Mouse (Mus musculus): ENCODE results near the gene Bckdhb. TPM values are rescaled to one million over a fixed set of nuclear protein-coding genes. Genes with fewer than 3 reads are reported as not detected.
"Not testable (repeated sequence)": the region's sequence is repeated elsewhere in the genome, so short reads cannot be mapped to it uniquely, and the experiment has no call there.

Gene Bckdhb
- 10 to 100 TPM; 44.5 to 46.4 TPM for total RNA-seq (2021)
- long read RNA-seq, transcript Bckdhb-206 (11 exons, 1,477 nt), result major isoform, 33 of 39 reads
- long read RNA-seq, partial matches to known transcripts, result 1 of 39 reads
- long read RNA-seq, other reads (novel, unspliced or antisense), result 5 of 39 reads

GRCm38 (mm10) chr9:83924878-83925687 lies at the start of gene Bckdhb:
Gene Bckdhb (plus strand): TSS chr9:83925145.
- DNase-seq (ENCODE audit: low spot score in 2 of 2), result peak; percentile 97 to 99

GRCm38 (mm10) chr9:83882191-83882590 lies 42.8 kb upstream of the Bckdhb start:
- no peak for DNase-seq (ENCODE audit: low spot score in 2 of 2)

DNA sequence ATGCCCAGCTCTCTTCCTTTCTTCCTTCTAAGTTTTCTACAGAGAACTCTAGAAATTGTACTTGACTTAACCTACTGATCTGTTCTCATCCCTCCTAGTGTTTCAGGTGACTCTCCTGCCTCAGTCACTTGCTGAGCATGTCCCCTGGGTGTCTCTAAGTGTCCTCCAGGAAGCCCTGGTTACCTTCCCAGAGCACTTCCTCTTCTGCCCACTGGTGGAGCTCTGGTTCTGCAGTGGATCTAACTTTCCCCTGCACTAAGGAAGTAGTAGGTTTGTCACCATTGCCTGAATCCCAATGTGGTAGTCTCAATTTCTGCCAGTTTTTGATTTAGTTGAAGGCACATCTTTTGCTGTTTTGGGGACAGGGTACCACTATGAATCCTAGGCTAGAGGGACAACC lies 38.8 kb upstream of the Bckdhb start:
- no peak for DNase-seq (ENCODE audit: low spot score in 2 of 2)

DNA sequence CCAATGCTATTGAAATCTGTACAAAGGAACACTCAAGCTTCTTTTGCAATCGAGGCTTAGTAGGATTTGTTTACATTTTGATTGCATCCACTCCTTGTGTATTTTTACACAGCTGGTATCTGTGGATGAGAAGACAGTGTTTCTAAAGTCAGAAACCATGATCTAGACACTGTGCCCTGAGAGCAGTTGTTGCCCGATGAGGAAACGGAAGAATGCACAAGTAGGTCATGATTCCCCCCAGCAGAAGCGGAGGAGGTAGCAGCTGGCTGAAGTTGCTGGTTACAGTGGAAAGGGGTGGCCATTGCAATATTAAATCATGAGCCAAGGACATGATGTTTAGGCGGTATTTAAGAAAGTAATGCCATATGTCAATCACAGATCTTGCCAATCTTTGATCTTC lies 36.7 kb upstream of the Bckdhb start:
- peak in 1 of 2 experiments; percentile 21 for DNase-seq (ENCODE audit: low spot score in 2 of 2)

- DNase-seq (ENCODE audit: low spot score in 2 of 2), result no peak
Observed at GRCm38 (mm10) chr9:83893073-83893472, 31.9 kb upstream of the Bckdhb start.

DNA sequence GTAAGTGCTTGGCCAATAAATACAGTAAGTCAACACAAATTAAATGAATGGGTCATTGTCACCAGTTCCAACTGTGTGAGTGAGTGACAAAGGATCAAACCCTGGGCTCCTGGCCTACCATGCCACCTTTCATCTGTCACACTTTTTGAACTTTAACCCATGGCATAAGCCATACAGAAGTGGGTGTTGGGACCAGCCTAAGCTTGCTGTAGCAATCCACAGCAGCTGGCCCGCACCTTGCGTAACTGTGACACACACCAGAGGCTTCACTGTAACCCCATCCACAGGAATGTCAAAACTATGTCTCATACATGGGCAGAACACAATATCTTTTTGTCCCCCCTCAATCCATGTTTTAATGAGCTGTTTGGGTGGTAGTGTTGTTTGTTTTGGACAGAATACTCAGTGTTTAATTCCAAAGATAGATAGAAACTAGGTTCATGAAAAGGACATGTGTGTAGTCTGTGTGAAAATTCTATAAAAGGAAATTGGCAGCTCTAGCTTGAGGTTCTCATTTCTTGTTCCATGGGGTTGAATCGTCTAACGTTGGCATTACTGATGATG lies 31.1 kb upstream of the Bckdhb start:
- no peak for DNase-seq (ENCODE audit: low spot score in 2 of 2)

DNA sequence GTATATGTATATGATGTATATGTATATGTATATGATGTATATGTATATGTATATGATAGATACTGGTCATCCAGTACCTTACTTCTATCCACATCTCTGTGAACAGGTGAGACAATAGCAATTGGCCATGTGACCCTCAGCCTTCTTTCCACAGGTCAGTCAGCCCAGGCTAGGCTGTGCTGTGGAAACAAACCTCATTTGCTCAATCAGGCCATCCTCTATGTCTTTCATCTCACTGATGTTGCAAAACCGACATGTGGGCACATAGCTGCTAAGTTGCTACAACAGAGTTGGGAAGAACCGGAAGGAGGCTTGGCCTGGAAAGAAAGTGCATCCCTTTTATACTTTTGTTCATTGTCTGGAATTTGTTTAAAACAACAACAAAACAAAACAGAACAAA lies 22.9 kb upstream of the Bckdhb start:
- no peak for DNase-seq (ENCODE audit: low spot score in 2 of 2)

DNA sequence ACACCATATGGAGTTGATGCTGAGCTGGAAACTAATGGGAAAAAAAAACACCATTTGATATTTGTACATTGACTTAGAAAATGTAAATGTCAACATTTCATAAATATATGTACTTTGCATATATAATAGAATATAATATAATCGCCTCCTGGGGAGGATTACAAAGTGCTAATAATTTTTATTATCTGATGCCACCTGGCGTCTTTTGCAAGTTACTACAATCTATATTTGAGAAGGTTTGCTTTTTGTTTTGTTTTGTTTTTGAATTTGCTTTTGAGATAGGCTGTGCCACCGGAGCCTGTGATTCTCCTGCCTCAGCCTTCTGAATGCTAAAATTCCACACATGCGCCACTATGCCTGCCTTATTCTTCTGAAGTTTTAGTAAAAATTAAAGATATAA lies 19.1 kb upstream of the Bckdhb start:
- peak in 1 of 2 experiments; percentile 11 for DNase-seq (ENCODE audit: low spot score in 2 of 2)

DNA sequence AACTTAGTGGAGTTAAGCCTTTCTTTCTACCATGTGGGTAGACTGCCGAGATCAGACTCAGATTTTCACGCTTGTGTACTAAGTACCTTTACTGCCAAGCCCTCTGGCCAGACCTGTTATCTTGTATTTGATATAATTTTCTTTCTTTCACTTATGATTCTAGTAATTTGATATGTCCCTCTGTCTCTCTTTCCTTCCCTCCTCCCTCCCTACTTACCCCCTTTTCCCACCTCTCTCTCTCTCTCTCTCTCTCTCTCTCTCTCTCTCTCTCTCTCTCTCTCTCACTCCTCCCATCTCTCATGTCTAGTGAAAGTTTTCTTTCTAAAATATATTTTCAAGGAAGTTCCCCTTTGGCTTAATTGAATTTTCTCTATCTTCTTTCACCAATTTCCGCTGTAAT lies 17.9 kb upstream of the Bckdhb start:
- DNase-seq (ENCODE audit: low spot score in 2 of 2), result no peak

DNA sequence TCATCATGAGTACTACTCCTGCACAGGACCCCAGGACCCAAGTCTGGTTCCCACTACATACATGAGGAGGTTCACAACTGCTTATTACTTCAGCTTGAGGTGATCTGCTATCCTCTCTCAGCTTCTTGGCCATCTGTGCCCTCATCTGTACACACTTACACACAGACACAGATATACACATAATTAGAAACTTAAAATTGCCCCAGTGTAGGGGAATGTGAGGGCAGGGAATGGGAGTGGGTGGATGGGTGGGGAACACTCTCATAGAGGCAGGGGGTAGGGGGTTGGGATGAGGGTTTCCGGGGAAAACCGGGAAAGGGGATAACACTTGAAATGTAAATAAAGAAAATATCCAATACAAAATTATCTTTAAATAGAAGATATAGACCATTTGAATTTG lies 15.1 kb upstream of the Bckdhb start:
- no peak for DNase-seq (ENCODE audit: low spot score in 2 of 2)

- no peak for DNase-seq (ENCODE audit: low spot score in 2 of 2)
Observed at GRCm38 (mm10) chr9:83910926-83911325, 14.0 kb upstream of the Bckdhb start.

- DNase-seq (ENCODE audit: low spot score in 2 of 2), result no peak
Observed at GRCm38 (mm10) chr9:83922076-83922475, 2.9 kb upstream of the Bckdhb start.

DNA sequence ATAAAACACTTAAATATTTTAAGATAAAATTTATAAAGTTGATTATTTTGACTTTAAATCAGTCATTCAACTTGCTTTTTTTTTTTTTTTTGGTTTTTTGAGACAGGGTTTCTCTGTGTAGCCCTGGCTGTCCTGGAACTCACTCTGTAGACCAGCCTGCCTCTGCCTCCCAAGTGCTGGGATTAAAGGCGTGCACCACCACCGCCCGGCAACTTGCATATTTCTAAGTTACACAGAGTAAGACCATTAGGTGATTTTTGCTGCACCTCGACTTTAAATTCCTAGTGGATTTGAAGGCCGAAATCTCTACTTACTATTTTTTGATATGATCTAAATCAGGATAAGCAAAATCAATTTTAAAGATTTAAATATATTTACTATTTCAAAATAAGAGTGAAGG lies 589 bp upstream of the Bckdhb start:
- no peak for DNase-seq (ENCODE audit: low spot score in 2 of 2)

- no peak for DNase-seq (ENCODE audit: low spot score in 2 of 2)
Observed at GRCm38 (mm10) chr9:83925688-83926041, 720 bp downstream of the Bckdhb start.

DNA sequence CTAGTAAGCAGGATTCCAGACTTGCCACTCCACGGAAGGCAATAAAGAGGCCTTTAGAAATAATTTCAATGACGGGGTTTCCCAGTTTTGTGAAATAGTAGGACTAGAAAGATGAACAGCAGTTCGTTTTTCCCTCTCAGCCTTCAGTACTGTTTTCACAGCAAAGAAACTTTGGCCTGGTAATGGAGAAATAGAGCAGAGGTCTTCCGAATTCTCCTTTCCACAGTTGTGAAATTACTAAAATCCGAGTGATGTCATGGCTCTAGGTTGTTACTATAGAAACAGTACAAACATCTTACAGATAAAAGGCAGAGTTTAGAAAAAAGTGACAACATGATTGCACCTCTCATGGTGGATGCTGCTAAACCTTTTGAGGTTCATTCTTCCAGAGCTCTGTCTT lies 1.4 kb downstream of the Bckdhb start:
- DNase-seq (ENCODE audit: low spot score in 2 of 2), result no peak

GRCm38 (mm10) chr9:83939501-83939900 lies 14.6 kb downstream of the Bckdhb start:
- DNase-seq (ENCODE audit: low spot score in 2 of 2), result not testable (repeated sequence)

DNA sequence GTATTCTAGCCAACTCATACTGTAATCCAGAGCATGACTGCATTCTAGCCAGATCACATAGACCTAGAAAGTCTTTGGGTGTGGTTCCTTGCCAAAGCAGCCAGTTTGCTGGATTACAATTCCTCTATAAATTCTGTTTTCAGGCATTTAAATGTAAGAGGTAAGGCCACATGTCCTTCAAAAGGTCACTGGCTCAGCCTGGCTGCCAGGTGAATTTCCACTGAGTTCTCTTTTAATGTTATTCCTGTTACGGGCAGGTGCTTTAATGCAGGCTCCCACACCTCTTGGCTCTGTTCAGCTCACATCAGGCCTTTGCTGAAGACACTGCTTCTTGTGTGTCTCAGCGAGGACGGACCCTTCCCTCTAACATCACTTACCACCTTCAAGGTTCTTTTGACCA lies 15.1 kb downstream of the Bckdhb start:
- DNase-seq (ENCODE audit: low spot score in 2 of 2), result no peak

GRCm38 (mm10) chr9:83940537-83941363 lies 15.8 kb downstream of the Bckdhb start:
- no peak for DNase-seq (ENCODE audit: low spot score in 2 of 2)

DNA sequence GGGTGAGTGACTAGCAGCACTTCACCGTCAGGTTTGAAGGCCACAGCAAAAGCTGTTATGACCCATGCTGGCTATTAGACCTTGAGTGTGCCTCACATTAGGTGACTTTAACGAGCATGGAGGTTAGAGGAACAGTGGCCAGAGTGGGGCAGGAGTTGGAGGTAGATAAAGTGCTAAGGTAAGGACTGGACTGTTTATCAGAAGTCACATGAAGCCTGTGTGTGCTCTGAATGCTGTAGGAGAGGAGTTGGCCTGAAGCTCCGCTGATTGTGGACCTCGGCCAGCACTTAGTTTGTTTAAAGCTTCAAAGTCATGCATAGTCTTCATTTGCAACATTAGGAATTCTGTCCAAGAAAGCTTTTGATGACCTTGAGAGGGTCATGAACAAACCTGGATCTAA lies 26.4 kb downstream of the Bckdhb start:
- DNase-seq (ENCODE audit: low spot score in 2 of 2), result no peak

DNA sequence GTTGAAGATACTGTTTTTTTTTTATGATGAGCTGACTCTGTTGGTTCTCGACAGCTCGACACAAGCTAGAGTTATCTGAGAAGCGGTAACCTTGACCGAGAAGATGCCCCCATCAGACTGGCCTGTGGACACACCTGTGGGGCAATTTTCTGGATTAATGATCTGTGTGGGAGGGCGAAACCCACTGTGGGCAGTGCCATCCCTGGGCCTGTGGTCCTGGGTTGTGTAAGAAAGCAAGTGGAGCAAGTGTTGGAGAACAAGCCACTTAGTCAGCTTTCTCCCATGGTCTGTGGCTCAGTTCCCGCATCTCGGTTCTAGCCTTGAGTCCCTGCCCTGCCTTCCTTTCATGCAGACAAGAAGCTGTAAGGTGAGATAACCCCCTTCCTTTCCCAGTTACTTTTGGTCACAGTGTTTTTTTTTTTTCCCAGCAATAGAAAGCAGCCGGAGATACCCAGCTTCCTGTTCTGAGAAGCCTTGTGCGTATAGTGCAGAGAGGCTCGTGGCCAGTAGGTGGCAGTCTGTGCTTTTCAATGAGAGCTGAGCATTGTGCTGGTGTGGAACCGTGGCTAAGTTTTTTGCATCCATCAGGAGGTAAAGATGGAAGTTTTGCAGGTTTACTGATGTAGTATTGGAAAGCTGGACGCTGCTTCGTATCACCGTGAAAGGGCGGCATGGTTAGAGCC lies 31.8 kb downstream of the Bckdhb start:
- DNase-seq (ENCODE audit: low spot score in 2 of 2), result peak; percentile 74 to 94

Measured in layer of hippocampus, adult 18-20 months (tissue).